In genomic region chr6:86480189-86480831, GRCm38 (mm10) we compare ENCODE assay signal across 9 mouse cellular contexts. TPM values are rescaled to one million over a fixed set of nuclear protein-coding genes. Genes with fewer than 3 reads are reported as not detected.
DNase-seq lines count a peak whose midpoint lies in the region; ATAC-seq and TF ChIP-seq lines count a peak whose summit lies in the region.
"Had no signal": no experiment of that assay in that cellular context is flagged by ENCODE, and none has a peak within 500 bp of the region (broad histone marks: within the 10 kb centered on the region; RNA-seq: fewer than 3 reads in every experiment).

No protein-coding gene starts in this region.

- H3K27ac ChIP-seq in kidney, adult 2 months (ENCODE audit: insufficient read depth, low read depth, low read length), result peak overlapping the region; percentile 93
- peak overlapping the region; percentile 92 for H3K27ac ChIP-seq in lung, embryonic 16.5 days (ENCODE audit: low read length)

- no peaks in the 10 kb centered on the region for H3K36me3 ChIP-seq in kidney, adult 2 months (ENCODE audit: control insufficient read depth, insufficient read depth, low read length)
- H3K36me3 ChIP-seq in lung, embryonic 16.5 days (ENCODE audit: control insufficient read depth, insufficient read depth, low read length), result no peaks in the 10 kb centered on the region

- peak; percentile 58 for ATAC-seq in lung, embryonic 16.5 days (ENCODE audit: low read depth)

- H3K27me3 ChIP-seq in kidney, adult 2 months (replicated peaks; ENCODE audit: control insufficient read depth, insufficient read depth, low read length), result no peaks in the 10 kb centered on the region
- H3K27me3 ChIP-seq in lung, embryonic 16.5 days (ENCODE audit: control insufficient read depth, insufficient read depth, low read depth, low read length), result no peaks in the 10 kb centered on the region

- peak; percentile 75 to 91 for DNase-seq in adrenal gland, adult (ENCODE audit: inconsistent age in 2 of 2, low spot score in 1 of 2)
- no peak for DNase-seq in adrenal gland, postnatal 25 days
- DNase-seq in cerebellum, postnatal 10 days, result peak; percentile 47 to 54
- DNase-seq in heart, adult 8-10 months (ENCODE audit: low spot score), result peak; percentile 85
- peak; percentile 88 for DNase-seq in kidney, adult 2 months
- DNase-seq in ovary, postnatal 14 days (ENCODE audit: low spot score), result peak; percentile 52
- no peak for DNase-seq in thymus, postnatal 4 days

- peak overlapping the region; percentile 62 for H3K9ac ChIP-seq in lung, embryonic 16.5 days (ENCODE audit: low read length)

- TF ChIP-seq POLR2A in kidney, adult 2 months (IDR thresholded peaks at IDR 0.05; ENCODE audit: low read depth, low read length), result no peak

- peak overlapping the region; percentile 47 for H3K4me3 ChIP-seq in kidney, adult 2 months (ENCODE audit: insufficient read depth, low read depth, low read length)
- H3K4me3 ChIP-seq in lung, embryonic 16.5 days (ENCODE audit: low read length), result peak overlapping the region; percentile 24

- peak overlapping the region; percentile 54 for H3K4me2 ChIP-seq in lung, embryonic 16.5 days (ENCODE audit: low read depth, low read length)

- no peaks in the 10 kb centered on the region for H3K9me3 ChIP-seq in lung, embryonic 16.5 days (ENCODE audit: control insufficient read depth, low read length)

- peaks cover 28% of the 10 kb centered on the region for H3K4me1 ChIP-seq in kidney, adult 2 months (ENCODE audit: control insufficient read depth, insufficient read depth, low read length)
- peaks cover 20% of the 10 kb centered on the region for H3K4me1 ChIP-seq in lung, embryonic 16.5 days (replicated peaks; ENCODE audit: control insufficient read depth, insufficient read depth, low read length)

- WGBS in kidney, adult 2 months, result 7% methylated on average over 9 of the region's 9 CpGs
- 20% methylated on average over 9 of the region's 9 CpGs for WGBS in lung, embryonic 16.5 days

- no peak for TF ChIP-seq CTCF in kidney, adult 2 months (conservative IDR thresholded peaks at IDR 0.05; ENCODE audit: insufficient read depth, insufficient read length, low read depth, low read length)

RNA-seq across cellular contexts. Expression of gene C87436, which starts 42.1 kb away (rescaled TPM):
- 26.0 and 31.3 TPM in 2 replicates for total RNA-seq in adrenal gland, postnatal 25 days (2021)
- total RNA-seq in heart, adult 8-10 months (2022), result 10 to 100 TPM in 2 of 4 experiments, 1 to 10 TPM in 2; 9.6 to 11.6 (median 10.0) TPM
- polyA plus RNA-seq in kidney, adult 2 months (2012; rRNA removed), result 15.1 and 15.3 TPM in 2 replicates
- polyA plus RNA-seq in lung, embryonic 16.5 days (2015; fragmentation: Nextera tagmentation; extraction: Ambion mirVana), result 23.8 and 26.7 TPM in 2 replicates

RNA-seq across cellular contexts. Expression of gene Pcbp1, which starts 45.8 kb away (rescaled TPM):
- total RNA-seq in adrenal gland, postnatal 25 days (2021), result 296 and 313 TPM in 2 replicates
- total RNA-seq in heart, adult 8-10 months (2022), result 100 to 1,000 TPM; 157 to 166 (median 162) TPM
- 165 and 166 TPM in 2 replicates for polyA plus RNA-seq in kidney, adult 2 months (2012; rRNA removed)
- 168 and 192 TPM in 2 replicates for polyA plus RNA-seq in lung, embryonic 16.5 days (2015; fragmentation: Nextera tagmentation; extraction: Ambion mirVana)

RNA-seq across cellular contexts. Expression of gene Gm44790, which starts 53.9 kb away (rescaled TPM):
- not detected in 2 replicates for total RNA-seq in adrenal gland, postnatal 25 days (2021)
- 1 to 10 TPM in 1 of 4 experiments, under 1 TPM in 1, not detected in 2; 0.47 to 3.2 TPM for total RNA-seq in heart, adult 8-10 months (2022)
- polyA plus RNA-seq in kidney, adult 2 months (2012; rRNA removed), result 2.9 and 6.7 TPM in 2 replicates
- not detected in 2 replicates for polyA plus RNA-seq in lung, embryonic 16.5 days (2015; fragmentation: Nextera tagmentation; extraction: Ambion mirVana)
- total RNA-seq: gastrocnemius, postnatal 4 days had no signal

Comparison
In these comparisons a context has a peak if more than half of its experiments do, and no peak if none do; other contexts are left out.
1. DNase-seq: peak in adrenal gland, adult (2 of 2), cerebellum, postnatal 10 days (2 of 2), heart, adult 8-10 months (single experiment), kidney, adult 2 months (single experiment) and ovary, postnatal 14 days (single experiment); none in adrenal gland, postnatal 25 days (single experiment) and thymus, postnatal 4 days (single experiment).